Mouse (Mus musculus): Measurements from ENCODE around the gene Tmem151a.

DNA sequence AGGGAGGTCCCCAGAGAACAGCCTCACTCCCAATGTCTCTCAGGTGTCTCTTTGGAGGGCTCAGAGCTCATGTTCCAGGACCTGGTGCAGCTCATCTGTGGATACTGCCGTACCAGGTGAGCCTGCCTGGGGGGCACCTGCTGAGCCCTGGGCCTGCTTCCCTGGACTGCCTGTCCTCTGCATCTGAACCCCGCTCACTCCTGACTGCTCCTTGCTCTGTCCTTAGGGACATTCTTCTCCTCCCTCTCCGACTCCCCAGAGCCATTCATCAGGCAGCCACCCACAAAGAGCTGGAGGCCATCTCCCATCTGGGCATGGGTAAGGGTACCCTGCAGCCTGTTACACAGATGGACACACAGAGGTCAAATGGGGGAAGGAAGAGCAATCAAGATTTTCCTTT is 33.8 kb downstream of the Tmem151a start:
- TF ChIP-seq CTCF (conservative IDR thresholded peaks at IDR 0.05; ENCODE audit: low read length) (no peak), POU5F1 (IDR thresholded peaks at IDR 0.05; ENCODE audit: borderline replicate concordance, low read length) (no peak), NANOG (IDR thresholded peaks at IDR 0.05; ENCODE audit: borderline replicate concordance, low read length) (no peak)

Data from E14TG2a.4 (cell line).